Mouse (Mus musculus) heart, adult 2 months (tissue): ENCODE measurements around the gene Napsa.

ENCODE experiments used
- CTCF ChIP-seq: fragments of 200-600 bp; IDR thresholded peaks from 2 replicates; pipeline ENCODE4 v1.8.1; 2022; ENCODE audit warnings: antibody characterized with exemption, mild to moderate bottlenecking, moderate library complexity
- EP300 ChIP-seq: fragments of 200-500 bp; IDR thresholded peaks from 2 replicates; pipeline ENCODE4 v1.6.1; 2011; ENCODE audit warnings: low read depth, low read length, control low read depth; ENCODE audit not compliant: insufficient read depth
- POLR2A ChIP-seq: fragments of 200-500 bp; IDR thresholded peaks from 2 replicates; pipeline ENCODE4 v1.6.1; 2011; ENCODE audit warnings: mild to moderate bottlenecking, low read depth, low read length, control low read depth; ENCODE audit not compliant: insufficient read depth

DNA sequence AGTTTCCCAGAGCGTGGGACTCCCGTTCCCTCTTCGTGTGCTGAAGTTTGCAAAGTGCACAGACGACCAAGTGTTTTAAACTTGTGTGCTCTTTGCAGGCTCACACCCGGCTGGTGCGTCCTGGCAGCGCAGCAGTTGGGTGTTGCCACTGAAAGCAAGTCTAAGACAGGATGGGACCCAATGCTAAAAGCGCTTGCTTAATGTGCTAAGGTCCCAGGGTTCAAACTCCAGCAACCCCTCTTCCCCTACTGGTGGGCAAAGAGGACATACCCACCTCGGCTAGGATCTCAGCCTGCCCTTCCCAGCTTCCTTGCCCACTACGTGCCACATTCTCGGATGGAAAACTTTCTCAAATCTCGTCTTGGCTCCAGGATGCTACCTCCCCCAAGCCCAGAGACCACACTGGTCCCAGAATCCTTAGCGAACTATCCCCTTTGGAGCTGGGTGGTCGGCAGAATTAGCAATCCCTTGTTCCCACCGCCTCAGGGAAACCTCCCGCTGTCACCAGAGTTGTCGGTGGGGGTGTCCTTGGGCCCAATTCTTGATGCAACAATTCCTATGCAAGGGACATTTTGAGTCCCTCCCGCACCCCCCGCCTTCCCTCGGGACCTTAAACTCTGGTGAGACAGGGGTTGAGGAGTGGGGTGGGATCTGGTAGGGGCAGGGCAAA, 31.1 kb downstream of the Napsa start:
- TF ChIP-seq POLR2A (no peak), CTCF (no peak), EP300 (no peak)
